Mouse (Mus musculus) layer of hippocampus, postnatal 14 days (tissue): Measurements from ENCODE around the gene Nrg3. TPM values are rescaled to one million over a fixed set of nuclear protein-coding genes. Genes with fewer than 3 reads are reported as not detected.
"Not testable (repeated sequence)": the region's sequence is repeated elsewhere in the genome, so short reads cannot be mapped to it uniquely, and the experiment has no call there.

Source experiments
- DNase-seq, 2 experiments: peaks; one replicate each; pipeline ENCODE4 v3.0.0; 2021 to 2022; ENCODE audit warnings: low spot score in 2 of 2, mixed read lengths in 1 of 2
- microRNA-seq, 2 experiments: library from miRNA; unstranded; fragments of <30 nt; microRNA quantifications; one replicate each; pipeline ENCODE4 v1.2.0; 2021
- total RNA-seq, 2 experiments: library from RNA; stranded (reverse); gene quantifications; 2 replicates each; pipeline ENCODE4 v1.2.3; 2021

Gene Nrg3
- total RNA-seq, 2 experiments from 2014 or later = 68.4 to 75.1 TPM

DNA sequence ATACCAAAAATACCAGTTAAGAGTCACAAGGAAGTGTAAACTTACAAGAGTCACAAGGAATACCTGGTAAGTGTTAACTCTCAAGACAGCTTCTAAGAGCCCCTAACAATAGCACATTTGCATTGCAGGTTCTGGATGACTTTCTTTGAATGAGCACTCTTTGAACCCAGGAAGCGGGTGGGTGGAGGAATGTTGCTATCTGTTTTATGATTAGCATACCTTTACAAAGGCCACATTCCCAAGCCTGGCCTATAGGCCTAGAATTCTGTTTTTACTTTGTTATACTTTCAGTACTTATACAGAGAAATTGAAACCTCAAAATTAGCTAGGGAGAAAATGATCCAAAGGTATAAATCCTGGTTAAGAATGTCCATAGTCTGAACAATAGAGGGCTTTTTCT is 1150.0 kb downstream of the Nrg3 start:
- DNase-seq = not testable (repeated sequence)

DNA sequence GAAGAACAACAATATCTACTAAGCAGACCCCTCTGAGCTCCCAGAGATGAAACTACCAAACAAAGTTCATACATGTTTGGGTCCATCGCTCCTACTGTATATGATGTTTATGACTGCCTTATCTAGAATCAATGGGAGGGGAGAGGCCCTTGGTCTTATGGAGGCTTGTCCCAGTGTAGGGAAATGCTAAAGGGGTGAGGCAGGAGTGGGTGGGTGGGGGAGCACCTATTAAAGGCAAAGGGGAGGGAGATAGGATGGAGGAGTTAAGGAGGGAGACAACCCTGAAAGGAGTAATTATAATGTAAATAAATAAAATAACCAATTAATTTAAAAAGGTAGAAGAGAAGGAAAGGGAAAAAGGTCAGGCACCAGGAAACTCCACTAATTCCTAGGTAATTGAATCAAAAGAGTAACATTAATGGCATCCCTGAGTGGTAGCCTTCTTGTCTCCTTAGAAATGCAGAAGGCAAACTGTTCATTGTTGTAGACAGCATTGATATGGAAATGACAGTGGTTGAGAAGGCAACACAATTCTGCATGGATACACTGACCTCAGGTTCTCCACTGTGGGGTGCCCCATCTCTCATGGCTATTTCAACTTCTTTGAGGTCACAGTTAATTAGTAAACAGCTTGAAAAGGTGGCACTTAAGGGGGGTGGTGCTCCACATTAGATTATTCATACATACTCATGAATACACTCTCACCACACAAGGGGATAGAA is 1152.1 kb downstream of the Nrg3 start:
- no peak for DNase-seq

Small RNAs within 50 kb of the gene (microRNA-seq; reads per million reads assigned to microRNA genes)
- 0 reads per million in 2 experiments for gene Gm27332
